Mouse (Mus musculus): ENCODE data around the gene Ccser1.

GRCm38 (mm10) chr6:61215705-61216104, 35.6 kb downstream of the Ccser1 start:
- TF ChIP-seq GATA1 (IDR thresholded peaks at IDR 0.05; ENCODE audit: low read length) (no peak), TAL1 (IDR thresholded peaks at IDR 0.05; ENCODE audit: low read length) (no peak)
